Comparison of ENCODE assay signal across 24 mouse cellular contexts in the genomic region with DNA sequence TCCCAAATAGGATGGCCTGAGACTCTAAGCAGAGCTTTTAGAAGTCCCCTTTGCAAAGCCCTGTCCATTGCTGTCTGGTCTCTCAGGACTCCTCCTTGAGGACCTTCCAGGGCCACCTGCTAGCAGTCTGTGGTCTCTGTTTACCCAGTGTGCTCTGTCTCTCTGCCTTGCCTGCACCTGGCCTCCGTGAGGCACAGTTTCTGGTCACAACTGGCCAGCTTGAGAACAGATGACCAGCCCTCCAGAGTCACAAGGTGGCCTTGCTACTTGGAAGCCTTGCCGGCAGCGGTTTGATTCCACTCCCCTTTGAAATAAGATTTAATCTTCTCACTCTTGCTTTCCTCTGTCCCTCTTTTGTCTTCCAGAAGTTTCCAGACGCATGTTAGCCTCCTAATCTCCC. TPM values are rescaled to one million over a fixed set of nuclear protein-coding genes. Genes with fewer than 3 reads are reported as not detected.
DNase-seq lines count a peak whose midpoint lies in the region; ATAC-seq and TF ChIP-seq lines count a peak whose summit lies in the region.
"Had no signal": no experiment of that assay in that cellular context is flagged by ENCODE, and none has a peak within 500 bp of the region (broad histone marks: within the 10 kb centered on the region; RNA-seq: fewer than 3 reads in every experiment).

No protein-coding gene starts in this region.

- no peaks in the 10 kb centered on the region for H3K27me3 ChIP-seq in embryonic facial prominence, embryonic 10.5 days (replicated peaks; ENCODE audit: low read depth, poor library complexity, severe bottlenecking)
- no peaks in the 10 kb centered on the region for H3K27me3 ChIP-seq in hindbrain, postnatal 0 days (ENCODE audit: insufficient read depth, low read length)
- H3K27me3 ChIP-seq in forebrain, embryonic 13.5 days: no peaks in the 10 kb centered on the region
- no peaks in the 10 kb centered on the region for H3K27me3 ChIP-seq in midbrain, embryonic 10.5 days (ENCODE audit: low read depth, poor library complexity, severe bottlenecking)
- H3K27me3 ChIP-seq: heart, embryonic 15.5 days; liver, embryonic 15.5 days; lung, embryonic 15.5 days; neural tube, embryonic 12.5 days had no signal

- no peak overlapping the region for H3K9ac ChIP-seq in hindbrain, postnatal 0 days (replicated peaks; ENCODE audit: low read length)
- no peak overlapping the region for H3K9ac ChIP-seq in forebrain, embryonic 13.5 days
- H3K9ac ChIP-seq: heart, embryonic 15.5 days; liver, embryonic 15.5 days; lung, embryonic 15.5 days; neural tube, embryonic 12.5 days had no signal

- peaks cover 18% of the 10 kb centered on the region for H3K4me1 ChIP-seq in embryonic facial prominence, embryonic 10.5 days
- no peaks in the 10 kb centered on the region for H3K4me1 ChIP-seq in hindbrain, postnatal 0 days (ENCODE audit: insufficient read depth, low read length)
- no peaks in the 10 kb centered on the region for H3K4me1 ChIP-seq in forebrain, embryonic 13.5 days
- peaks cover 10% of the 10 kb centered on the region; the same call in 1 of the 2 replicates for H3K4me1 ChIP-seq in midbrain, embryonic 10.5 days
- H3K4me1 ChIP-seq: heart, embryonic 15.5 days; liver, embryonic 15.5 days; lung, embryonic 15.5 days; neural tube, embryonic 12.5 days had no signal

- no peak overlapping the region for H3K4me2 ChIP-seq in hindbrain, postnatal 0 days (ENCODE audit: low read depth, low read length)
- H3K4me2 ChIP-seq in forebrain, embryonic 13.5 days: no peak overlapping the region
- H3K4me2 ChIP-seq: heart, embryonic 15.5 days; liver, embryonic 15.5 days; lung, embryonic 15.5 days; neural tube, embryonic 12.5 days had no signal

- no peaks in the 10 kb centered on the region for H3K9me3 ChIP-seq in embryonic facial prominence, embryonic 10.5 days
- no peaks in the 10 kb centered on the region for H3K9me3 ChIP-seq in hindbrain, postnatal 0 days (ENCODE audit: low read length)
- H3K9me3 ChIP-seq in forebrain, embryonic 13.5 days (replicated peaks): no peaks in the 10 kb centered on the region
- H3K9me3 ChIP-seq in midbrain, embryonic 10.5 days (replicated peaks): no peaks in the 10 kb centered on the region
- H3K9me3 ChIP-seq: heart, embryonic 15.5 days; liver, embryonic 15.5 days; lung, embryonic 15.5 days; neural tube, embryonic 12.5 days had no signal

- DNase-seq in CD4-positive helper T cell, adult 2 months (ENCODE audit: low read depth, low spot score): peak; percentile 11
- no peak for DNase-seq in embryonic facial prominence, embryonic 10.5 days (ENCODE audit: low spot score)
- peak; percentile 23 to 43 for DNase-seq in kidney, adult 8-10 months
- DNase-seq in kidney, postnatal 14 days: peak; percentile 22
- no peak for DNase-seq in adrenal gland, adult 2 months
- no peak for DNase-seq in hindbrain, postnatal 0 days (ENCODE audit: low spot score)
- DNase-seq in midbrain, embryonic 10.5 days (ENCODE audit: low spot score): no peak
- DNase-seq: cerebellum, adult 11-12 months; cerebellum, postnatal 10 days; heart, postnatal 4 days; liver; lung, postnatal 36 days; midbrain, embryonic 14.5 days; thymus, postnatal 14 days had no signal

- 52% methylated on average over 4 of the region's 4 CpGs for WGBS in embryonic facial prominence, embryonic 10.5 days
- WGBS in hindbrain, postnatal 0 days: 67% methylated on average over 4 of the region's 4 CpGs
- WGBS in forebrain, embryonic 13.5 days: 42% methylated on average over 4 of the region's 4 CpGs
- 37% methylated on average over 4 of the region's 4 CpGs for WGBS in midbrain, embryonic 10.5 days

- H3K27ac ChIP-seq in embryonic facial prominence, embryonic 10.5 days (replicated peaks): peak overlapping the region; percentile 40; the same call in 1 of the 2 replicates
- no peak overlapping the region for H3K27ac ChIP-seq in hindbrain, postnatal 0 days
- no peak overlapping the region for H3K27ac ChIP-seq in forebrain, embryonic 13.5 days
- H3K27ac ChIP-seq in midbrain, embryonic 10.5 days (replicated peaks): no peak overlapping the region
- H3K27ac ChIP-seq: heart, embryonic 15.5 days; liver, embryonic 15.5 days; lung, embryonic 15.5 days; neural tube, embryonic 12.5 days had no signal

- H3K4me3 ChIP-seq in embryonic facial prominence, embryonic 10.5 days: no peak overlapping the region
- H3K4me3 ChIP-seq in hindbrain, postnatal 0 days (ENCODE audit: low read length): no peak overlapping the region
- H3K4me3 ChIP-seq in forebrain, embryonic 13.5 days: no peak overlapping the region
- H3K4me3 ChIP-seq in midbrain, embryonic 10.5 days: no peak overlapping the region
- H3K4me3 ChIP-seq: heart, embryonic 15.5 days; liver, embryonic 15.5 days; lung, embryonic 15.5 days; megakaryocyte, embryonic 14.5 days; neural tube, embryonic 12.5 days had no signal

- TF ChIP-seq CTCF in hindbrain, postnatal 0 days (IDR thresholded peaks at IDR 0.05; ENCODE audit: low read depth): no peak

- H3K36me3 ChIP-seq in embryonic facial prominence, embryonic 10.5 days (replicated peaks): no peaks in the 10 kb centered on the region
- no peaks in the 10 kb centered on the region for H3K36me3 ChIP-seq in hindbrain, postnatal 0 days (ENCODE audit: insufficient read depth, low read length)
- H3K36me3 ChIP-seq in forebrain, embryonic 13.5 days (ENCODE audit: poor library complexity, severe bottlenecking): no peaks in the 10 kb centered on the region
- H3K36me3 ChIP-seq in midbrain, embryonic 10.5 days: no peaks in the 10 kb centered on the region
- H3K36me3 ChIP-seq: heart, embryonic 15.5 days; liver, embryonic 15.5 days; lung, embryonic 15.5 days; neural tube, embryonic 12.5 days had no signal

- no peak for ATAC-seq in hindbrain, postnatal 0 days
- ATAC-seq in forebrain, embryonic 13.5 days: no peak
- ATAC-seq: forebrain, embryonic 16.5 days; hindbrain, embryonic 16.5 days; intestine, embryonic 16.5 days had no signal

RNA-seq across cellular contexts. Expression of a gene that starts 29.9 kb away (rescaled TPM):
- polyA plus RNA-seq in embryonic facial prominence, embryonic 10.5 days (2016; fragmentation: Nextera tagmentation; extraction: Ambion mirVana): 0.18 and 0.26 TPM in 2 replicates
- total RNA-seq in adrenal gland, adult 2 months (2021): not detected
- not detected in 2 replicates for polyA plus RNA-seq in adrenal gland, adult 2 months (2012; rRNA removed)
- total RNA-seq in hindbrain, postnatal 0 days (2014; rRNA removed): 0.72 and 1.9 TPM in 2 replicates
- polyA plus RNA-seq in hindbrain, postnatal 0 days (2015; fragmentation: Nextera tagmentation; extraction: Ambion mirVana): 0.13 and 0.24 TPM in 2 replicates
- polyA plus RNA-seq in forebrain, embryonic 13.5 days (2015; fragmentation: Nextera tagmentation; extraction: Ambion mirVana): not detected in 2 replicates
- polyA plus RNA-seq in midbrain, embryonic 10.5 days (2016; fragmentation: Nextera tagmentation; extraction: Ambion mirVana): 0.09 and 0.16 TPM in 2 replicates
- total RNA-seq: adrenal gland, adult 18-20 months had no signal
- polyA plus RNA-seq: heart, embryonic 15.5 days; intestine, embryonic 16.5 days; liver, embryonic 15.5 days; neural tube, embryonic 12.5 days had no signal

Comparison
In these comparisons a context has a peak if more than half of its experiments do, and no peak if none do; other contexts are left out.
1. DNase-seq: peak in CD4-positive helper T cell, adult 2 months (single experiment), kidney, adult 8-10 months (2 of 2) and kidney, postnatal 14 days (single experiment); none in embryonic facial prominence, embryonic 10.5 days (single experiment), adrenal gland, adult 2 months (single experiment), hindbrain, postnatal 0 days (single experiment) and midbrain, embryonic 10.5 days (single experiment).